Mouse (Mus musculus): ENCODE results near the gene C1qtnf9. TPM values are rescaled to one million over a fixed set of nuclear protein-coding genes. Genes with fewer than 3 reads are reported as not detected.

The C1qtnf9 gene
- polyA plus RNA-seq, 1 experiment: 2.0 TPM

GRCm38 (mm10) chr14:60798721-60799120, 30.8 kb downstream of the C1qtnf9 start:
- no peaks in the 10 kb centered on the region for H3K4me1 ChIP-seq (ENCODE audit: control insufficient read depth, insufficient read depth, low read length)
- no peaks in the 10 kb centered on the region; the same call in 1 of the 2 replicates for H3K36me3 ChIP-seq (ENCODE audit: control insufficient read depth, insufficient read depth, low read length)
- no peaks in the 10 kb centered on the region for H3K27me3 ChIP-seq (replicated peaks; ENCODE audit: control insufficient read depth, insufficient read depth, low read length)
- no peak overlapping the region for H3K4me3 ChIP-seq (ENCODE audit: insufficient read depth, low read depth, low read length)
- H3K27ac ChIP-seq (ENCODE audit: insufficient read depth, low read depth, low read length): no peak overlapping the region
- no peak for TF ChIP-seq POLR2A (IDR thresholded peaks at IDR 0.05; ENCODE audit: low read depth, low read length)
- no peak for TF ChIP-seq CTCF (conservative IDR thresholded peaks at IDR 0.05; ENCODE audit: insufficient read depth, insufficient read length, low read depth, low read length)
- 93% methylated on average over 4 of the region's 4 CpGs for WGBS
- no peak for DNase-seq

- Histone ChIP-seq H3K27ac (ENCODE audit: insufficient read depth, low read depth, low read length) (no peak overlapping the region), H3K36me3 (ENCODE audit: control insufficient read depth, insufficient read depth, low read length) (no peaks in the 10 kb centered on the region; the same call in 1 of the 2 replicates), H3K27me3 (replicated peaks; ENCODE audit: control insufficient read depth, insufficient read depth, low read length) (no peaks in the 10 kb centered on the region), H3K4me1 (ENCODE audit: control insufficient read depth, insufficient read depth, low read length) (no peaks in the 10 kb centered on the region), H3K4me3 (ENCODE audit: insufficient read depth, low read depth, low read length) (no peak overlapping the region)
- peak; percentile 42 for DNase-seq
- TF ChIP-seq POLR2A (IDR thresholded peaks at IDR 0.05; ENCODE audit: low read depth, low read length): no peak
- no peak for TF ChIP-seq CTCF (conservative IDR thresholded peaks at IDR 0.05; ENCODE audit: insufficient read depth, insufficient read length, low read depth, low read length)
- 49% methylated on average over 9 of the region's 9 CpGs for WGBS
Observed at GRCm38 (mm10) chr14:60799762-60800728, 32.1 kb downstream of the C1qtnf9 start.

GRCm38 (mm10) chr14:60802026-60802425, 34.1 kb downstream of the C1qtnf9 start:
- Histone ChIP-seq H3K27ac (ENCODE audit: insufficient read depth, low read depth, low read length) (no peak overlapping the region), H3K4me3 (ENCODE audit: insufficient read depth, low read depth, low read length) (no peak overlapping the region), H3K27me3 (replicated peaks; ENCODE audit: control insufficient read depth, insufficient read depth, low read length) (no peaks in the 10 kb centered on the region), H3K36me3 (ENCODE audit: control insufficient read depth, insufficient read depth, low read length) (no peaks in the 10 kb centered on the region), H3K4me1 (ENCODE audit: control insufficient read depth, insufficient read depth, low read length) (no peaks in the 10 kb centered on the region)
- TF ChIP-seq CTCF (conservative IDR thresholded peaks at IDR 0.05; ENCODE audit: insufficient read depth, insufficient read length, low read depth, low read length) (no peak), POLR2A (IDR thresholded peaks at IDR 0.05; ENCODE audit: low read depth, low read length) (no peak)
- no peak for DNase-seq
- 92% methylated on average over 13 of the region's 13 CpGs for WGBS

- no peak overlapping the region for H3K27ac ChIP-seq (ENCODE audit: insufficient read depth, low read depth, low read length)
- DNase-seq: no peak
- H3K27me3 ChIP-seq (replicated peaks; ENCODE audit: control insufficient read depth, insufficient read depth, low read length): no peaks in the 10 kb centered on the region
- no peaks in the 10 kb centered on the region for H3K36me3 ChIP-seq (ENCODE audit: control insufficient read depth, insufficient read depth, low read length)
- no peaks in the 10 kb centered on the region for H3K4me1 ChIP-seq (ENCODE audit: control insufficient read depth, insufficient read depth, low read length)
- TF ChIP-seq POLR2A (IDR thresholded peaks at IDR 0.05; ENCODE audit: low read depth, low read length): no peak
- TF ChIP-seq CTCF (conservative IDR thresholded peaks at IDR 0.05; ENCODE audit: insufficient read depth, insufficient read length, low read depth, low read length): no peak
- H3K4me3 ChIP-seq (ENCODE audit: insufficient read depth, low read depth, low read length): no peak overlapping the region
- 87% methylated on average over 9 of the region's 9 CpGs for WGBS
Observed at GRCm38 (mm10) chr14:60804978-60805377, 37.0 kb downstream of the C1qtnf9 start.

GRCm38 (mm10) chr14:60805871-60806270, 37.9 kb downstream of the C1qtnf9 start:
- Histone ChIP-seq H3K27me3 (replicated peaks; ENCODE audit: control insufficient read depth, insufficient read depth, low read length) (no peaks in the 10 kb centered on the region), H3K36me3 (ENCODE audit: control insufficient read depth, insufficient read depth, low read length) (no peaks in the 10 kb centered on the region), H3K4me1 (ENCODE audit: control insufficient read depth, insufficient read depth, low read length) (no peaks in the 10 kb centered on the region), H3K27ac (ENCODE audit: insufficient read depth, low read depth, low read length) (no peak overlapping the region), H3K4me3 (ENCODE audit: insufficient read depth, low read depth, low read length) (no peak overlapping the region)
- 58% methylated on average over 1 of the region's 1 CpGs for WGBS
- DNase-seq: no peak
- TF ChIP-seq POLR2A (IDR thresholded peaks at IDR 0.05; ENCODE audit: low read depth, low read length): no peak
- no peak for TF ChIP-seq CTCF (conservative IDR thresholded peaks at IDR 0.05; ENCODE audit: insufficient read depth, insufficient read length, low read depth, low read length)

GRCm38 (mm10) chr14:60806891-60807344, 39.0 kb downstream of the C1qtnf9 start:
- Histone ChIP-seq H3K36me3 (ENCODE audit: control insufficient read depth, insufficient read depth, low read length) (no peaks in the 10 kb centered on the region; the same call in 1 of the 2 replicates), H3K27me3 (replicated peaks; ENCODE audit: control insufficient read depth, insufficient read depth, low read length) (no peaks in the 10 kb centered on the region), H3K4me1 (ENCODE audit: control insufficient read depth, insufficient read depth, low read length) (no peaks in the 10 kb centered on the region), H3K27ac (ENCODE audit: insufficient read depth, low read depth, low read length) (no peak overlapping the region), H3K4me3 (ENCODE audit: insufficient read depth, low read depth, low read length) (no peak overlapping the region)
- TF ChIP-seq CTCF (conservative IDR thresholded peaks at IDR 0.05; ENCODE audit: insufficient read depth, insufficient read length, low read depth, low read length): no peak
- no peak for TF ChIP-seq POLR2A (IDR thresholded peaks at IDR 0.05; ENCODE audit: low read depth, low read length)
- no peak for DNase-seq
- 48% methylated on average over 11 of the region's 11 CpGs for WGBS

GRCm38 (mm10) chr14:60809881-60810280, 41.9 kb downstream of the C1qtnf9 start:
- Histone ChIP-seq H3K4me3 (ENCODE audit: insufficient read depth, low read depth, low read length) (no peak overlapping the region), H3K27ac (ENCODE audit: insufficient read depth, low read depth, low read length) (no peak overlapping the region), H3K27me3 (replicated peaks; ENCODE audit: control insufficient read depth, insufficient read depth, low read length) (no peaks in the 10 kb centered on the region), H3K36me3 (ENCODE audit: control insufficient read depth, insufficient read depth, low read length) (no peaks in the 10 kb centered on the region; the same call in none of the 2 replicates), H3K4me1 (ENCODE audit: control insufficient read depth, insufficient read depth, low read length) (no peaks in the 10 kb centered on the region)
- DNase-seq: no peak
- 94% methylated on average over 8 of the region's 8 CpGs for WGBS
- TF ChIP-seq CTCF (conservative IDR thresholded peaks at IDR 0.05; ENCODE audit: insufficient read depth, insufficient read length, low read depth, low read length) (no peak), POLR2A (IDR thresholded peaks at IDR 0.05; ENCODE audit: low read depth, low read length) (no peak)
